Mouse (Mus musculus) forebrain, postnatal 0 days (tissue): Measurements from ENCODE around the gene Il21. TPM values are rescaled to one million over a fixed set of nuclear protein-coding genes. Genes with fewer than 3 reads are reported as not detected.

Source experiments
- ATAC-seq: fragments of 200-750 bp; cut with Nextera tagmentation; 2 replicates; pipeline ENCODE4 v1.8.0; 2017; ENCODE audit warnings: mild to moderate bottlenecking, moderate library complexity
- DNase-seq: peaks from one replicate; pipeline ENCODE4 v3.0.0-alpha.2; 2015
- H3K27ac ChIP-seq: fragments of 300-500 bp; sonication (generic); 2 replicates; pipeline ENCODE4 v1.5.1; 2014; ENCODE audit warnings: low read depth, mild to moderate bottlenecking, antibody characterized with exemption, low read length, moderate library complexity, mixed read lengths
- H3K27me3 ChIP-seq: fragments of 300-500 bp; sonication (generic); 2 replicates; pipeline ENCODE4 v1.6.1; 2014; ENCODE audit warnings: mild to moderate bottlenecking, low read length, mixed read lengths; ENCODE audit not compliant: insufficient read depth
- H3K36me3 ChIP-seq: fragments of 300-500 bp; sonication (generic); 2 replicates; pipeline ENCODE4 v1.6.1; 2014; ENCODE audit warnings: mild to moderate bottlenecking, moderate library complexity; ENCODE audit not compliant: insufficient read depth
- H3K4me1 ChIP-seq: fragments of 300-500 bp; sonication (generic); 2 replicates; pipeline ENCODE4 v1.6.1; 2014; ENCODE audit warnings: antibody characterized with exemption; ENCODE audit not compliant: insufficient read depth
- H3K4me2 ChIP-seq: fragments of 300-500 bp; sonication (generic); 2 replicates; pipeline ENCODE4 v1.6.1; 2014; ENCODE audit warnings: low read depth, mild to moderate bottlenecking, moderate library complexity
- H3K4me3 ChIP-seq: fragments of 300-500 bp; sonication (generic); 2 replicates; pipeline ENCODE4 v1.5.1; 2014; ENCODE audit warnings: low read depth, low read length, mixed read lengths
- H3K9ac ChIP-seq: fragments of 300-500 bp; sonication (generic); 2 replicates; pipeline ENCODE4 v1.6.1; 2014; ENCODE audit warnings: mild to moderate bottlenecking
- H3K9me3 ChIP-seq: fragments of 300-500 bp; sonication (generic); 2 replicates; pipeline ENCODE4 v1.6.1; 2016; ENCODE audit warnings: low read length
- CTCF ChIP-seq: sonication (generic); IDR thresholded peaks from 2 replicates; pipeline ENCODE4 v1.5.1; 2016; ENCODE audit warnings: antibody characterized with exemption, control low read depth, low read depth
- WGBS: fragments of 180-500 bp; shearing (Covaris S2); extraction: QIAGEN DNeasy Blood & Tissue Kit; methylation state at CpG from one replicate; pipeline ENCODE4 v1.1.7; 2014; 5-methylcytosine and 5-hydroxymethylcytosine counted together
- microRNA-seq, 2 experiments: library from miRNA; unstranded; fragments of <30 nt; microRNA quantifications; one replicate each; pipeline ENCODE4; 2016
- polyA plus RNA-seq: library from polyadenylated mRNA; unstranded; fragments of >200 nt; fragmentation: Nextera tagmentation; extraction: Ambion mirVana; gene quantifications from 2 replicates; pipeline ENCODE4 v1.2.1, GENCODE M21; 2015
- total RNA-seq: library from RNA; depleted of rRNA; stranded (reverse); fragments of >200 nt; gene quantifications from 2 replicates; pipeline ENCODE4 v1.2.3, GENCODE M21; 2014; rRNA removed

Gene Il21
- total and polyA plus RNA-seq, 2 experiments from 2014 or later = 0.14 TPM; not detected in 1

GRCm38 (mm10) chr3:37174711-37175572 lies 57.5 kb downstream of the Il21 start:
- Histone ChIP-seq H3K27me3 (no peaks in the 10 kb centered on the region), H3K9ac (no peak overlapping the region), H3K4me1 (no peaks in the 10 kb centered on the region), H3K36me3 (no peaks in the 10 kb centered on the region), H3K27ac (no peak overlapping the region), H3K9me3 (no peaks in the 10 kb centered on the region), H3K4me3 (no peak overlapping the region), H3K4me2 (no peak overlapping the region)
- no peak for DNase-seq
- TF ChIP-seq CTCF = no peak
- ATAC-seq = no peak
- WGBS = 74% methylated on average over 10 of the region's 10 CpGs

DNA sequence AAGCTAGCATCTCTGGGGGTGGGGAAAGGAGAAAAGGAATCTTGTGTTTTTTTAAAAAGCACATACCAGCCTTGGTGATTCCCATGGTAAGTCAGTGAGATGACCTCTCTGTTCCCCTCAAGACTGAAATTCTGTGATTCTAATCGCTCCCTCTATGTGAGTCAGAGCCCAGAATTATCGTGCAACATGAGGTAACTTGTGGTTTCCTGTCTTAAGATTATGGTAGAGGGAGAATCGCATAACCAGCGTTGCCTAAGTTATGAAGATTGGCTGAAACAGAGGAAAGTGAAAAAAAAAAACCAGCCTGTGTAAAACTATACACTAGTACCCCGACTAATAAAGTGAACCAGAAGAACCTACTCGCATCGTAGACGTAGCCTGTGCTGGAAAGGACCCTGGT lies 59.2 kb downstream of the Il21 start:
- Histone ChIP-seq H3K9ac (no peak overlapping the region), H3K27ac (no peak overlapping the region), H3K4me3 (no peak overlapping the region), H3K36me3 (no peaks in the 10 kb centered on the region), H3K9me3 (no peaks in the 10 kb centered on the region), H3K4me2 (no peak overlapping the region), H3K27me3 (no peaks in the 10 kb centered on the region), H3K4me1 (no peaks in the 10 kb centered on the region)
- WGBS = 92% methylated on average over 8 of the region's 8 CpGs
- no peak for TF ChIP-seq CTCF
- ATAC-seq = no peak
- no peak for DNase-seq

Small RNAs within 50 kb of the gene (microRNA-seq; reads per million reads assigned to microRNA genes)
- 0 reads per million in 2 experiments for gene Gm24169

Other genes with a start within 250 kb of the Il21 start
- 0.10 TPM in 1 of 2 replicates, not detected in the other for gene Adad1, start 169.1 kb downstream of the Il21 start, total RNA-seq
- gene Adad1, start 169.1 kb downstream of the Il21 start, polyA plus RNA-seq = not detected in 2 replicates
- not detected in 2 replicates for gene Il2, start 106.7 kb downstream of the Il21 start, total RNA-seq
- gene Il2, start 106.7 kb downstream of the Il21 start, polyA plus RNA-seq = 0.60 and 0.67 TPM in 2 replicates
- gene Bbs12, start 79.9 kb upstream of the Il21 start, total RNA-seq = 6.4 TPM in 2 replicates
- gene Bbs12, start 79.9 kb upstream of the Il21 start, polyA plus RNA-seq = 3.5 and 3.8 TPM in 2 replicates
- 1.8 and 5.0 TPM in 2 replicates for gene Cetn4, start 80.1 kb upstream of the Il21 start, total RNA-seq
- gene Cetn4, start 80.1 kb upstream of the Il21 start, polyA plus RNA-seq = 3.9 and 4.1 TPM in 2 replicates
- 1.2 and 1.5 TPM in 2 replicates for gene Fgf2, start 115.7 kb upstream of the Il21 start, total RNA-seq
- 0.25 and 0.70 TPM in 2 replicates for gene Fgf2, start 115.7 kb upstream of the Il21 start, polyA plus RNA-seq
- gene Spata5, start 187.3 kb upstream of the Il21 start, total RNA-seq = 18.9 and 33.3 TPM in 2 replicates
- gene Spata5, start 187.3 kb upstream of the Il21 start, polyA plus RNA-seq = 21.0 and 23.2 TPM in 2 replicates
- 4.5 and 6.6 TPM in 2 replicates for gene Nudt6, start 187.6 kb upstream of the Il21 start, total RNA-seq
- 10.2 and 14.8 TPM in 2 replicates for gene Nudt6, start 187.6 kb upstream of the Il21 start, polyA plus RNA-seq